Mouse (Mus musculus) heart, embryonic 14.5 days (tissue): Measurements from ENCODE around the gene Il1b. TPM values are rescaled to one million over a fixed set of nuclear protein-coding genes. Genes with fewer than 3 reads are reported as not detected.

Source experiments
- ATAC-seq: fragments of 200-750 bp; cut with Nextera tagmentation; 2 replicates; pipeline ENCODE4 v1.8.0; 2017; ENCODE audit warnings: low read depth, moderate TSS enrichment; ENCODE audit not compliant: insufficient number of reproducible peaks, insufficient read depth, low FRiP score
- H3K27ac ChIP-seq, 2 experiments: fragments of 200-500 bp in 1 of 2; fragments of 300-500 bp in 1 of 2; sonication (generic) in 1 of 2; replicated peaks in 1 of 2; 2 replicates each; pipeline ENCODE4 v1.5.1; 2012 to 2014; ENCODE audit warnings: low read depth in 2 of 2, low read length in 2 of 2, control low read depth in 1 of 2, mild to moderate bottlenecking in 1 of 2, mixed read lengths in 1 of 2; ENCODE audit not compliant: control insufficient read depth in 1 of 2, insufficient read depth in 1 of 2
- H3K27me3 ChIP-seq: fragments of 300-500 bp; sonication (generic); 2 replicates; pipeline ENCODE4 v1.6.1; 2014; ENCODE audit warnings: mild to moderate bottlenecking, low read length, control low read depth; ENCODE audit not compliant: control insufficient read depth, insufficient read depth
- H3K36me3 ChIP-seq: fragments of 300-500 bp; sonication (generic); 2 replicates; pipeline ENCODE4 v1.6.1; 2014; ENCODE audit warnings: mild to moderate bottlenecking, control low read depth, low read length, mixed read lengths; ENCODE audit not compliant: control insufficient read depth, insufficient read depth
- H3K4me1 ChIP-seq, 2 experiments: fragments of 200-500 bp in 1 of 2; fragments of 300-500 bp in 1 of 2; sonication (generic) in 1 of 2; 2 replicates each; pipeline ENCODE4 v1.6.1; 2012 to 2014; ENCODE audit warnings: low read length in 2 of 2, control low read depth in 1 of 2, mixed read lengths in 1 of 2; ENCODE audit not compliant: control insufficient read depth in 2 of 2, insufficient read depth in 2 of 2
- H3K4me2 ChIP-seq: fragments of 300-500 bp; sonication (generic); 2 replicates; pipeline ENCODE4 v1.6.1; 2014; ENCODE audit warnings: mild to moderate bottlenecking, low read length
- H3K4me3 ChIP-seq, 2 experiments: fragments of 200-500 bp in 1 of 2; fragments of 300-500 bp in 1 of 2; sonication (generic) in 1 of 2; 2 replicates each; pipeline ENCODE4 v1.5.1; 2012 to 2014; ENCODE audit warnings: low read length in 2 of 2, mild to moderate bottlenecking in 2 of 2, control low read depth in 1 of 2, low read depth in 1 of 2, moderate library complexity in 1 of 2; ENCODE audit not compliant: control insufficient read depth in 1 of 2, insufficient read depth in 1 of 2
- H3K9ac ChIP-seq: fragments of 300-500 bp; sonication (generic); 2 replicates; pipeline ENCODE4 v1.6.1; 2014; ENCODE audit warnings: mild to moderate bottlenecking, low read length
- H3K9me3 ChIP-seq: fragments of 300-500 bp; sonication (generic); 2 replicates; pipeline ENCODE4 v1.6.1; 2016; ENCODE audit warnings: low read length, control low read depth; ENCODE audit not compliant: control insufficient read depth
- WGBS: fragments of 180-500 bp; shearing (Covaris S2); extraction: QIAGEN DNeasy Blood & Tissue Kit; methylation state at CpG from one replicate; pipeline ENCODE4 v1.1.7; 2014; 5-methylcytosine and 5-hydroxymethylcytosine counted together
- polyA plus RNA-seq: library from polyadenylated mRNA; unstranded; fragments of >200 nt; fragmentation: Nextera tagmentation; extraction: Ambion mirVana; gene quantifications from 2 replicates; pipeline ENCODE4 v1.2.1, GENCODE M21; 2014

The Il1b gene
- polyA plus RNA-seq, 1 experiment from 2014 or later = 0.24 TPM

DNA sequence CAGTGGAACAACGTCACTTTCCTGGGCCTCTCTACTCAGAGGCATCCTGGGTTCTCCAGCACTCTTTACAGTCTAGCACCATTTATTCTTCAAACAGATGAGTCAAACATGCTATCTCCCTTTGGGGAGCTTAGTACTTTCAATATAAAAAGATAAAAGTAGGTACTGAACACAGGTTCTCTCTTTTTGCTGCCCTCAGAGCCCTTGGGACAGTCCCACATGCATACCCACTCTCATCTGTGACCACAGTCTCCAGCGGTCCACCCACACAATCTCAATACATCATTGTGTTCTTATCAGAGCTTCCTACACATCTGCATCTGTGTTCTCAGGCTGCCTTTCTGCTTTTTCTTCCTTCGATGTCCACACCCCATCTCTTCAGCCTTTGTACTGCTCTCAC, 14.4 kb upstream of the Il1b start:
- Histone ChIP-seq H3K9me3 (no peaks in the 10 kb centered on the region), H3K27me3 (no peaks in the 10 kb centered on the region), H3K27ac (no peak overlapping the region), H3K4me3 (no peak overlapping the region), H3K36me3 (no peaks in the 10 kb centered on the region), H3K4me1 (peaks cover 3 to 10% of the 10 kb centered on the region in 2 experiments; a peak in 3 of 4 replicates), H3K9ac (no peak overlapping the region), H3K4me2 (no peak overlapping the region)
- 82% methylated on average over 3 of the region's 3 CpGs for WGBS
- ATAC-seq = no peak

DNA sequence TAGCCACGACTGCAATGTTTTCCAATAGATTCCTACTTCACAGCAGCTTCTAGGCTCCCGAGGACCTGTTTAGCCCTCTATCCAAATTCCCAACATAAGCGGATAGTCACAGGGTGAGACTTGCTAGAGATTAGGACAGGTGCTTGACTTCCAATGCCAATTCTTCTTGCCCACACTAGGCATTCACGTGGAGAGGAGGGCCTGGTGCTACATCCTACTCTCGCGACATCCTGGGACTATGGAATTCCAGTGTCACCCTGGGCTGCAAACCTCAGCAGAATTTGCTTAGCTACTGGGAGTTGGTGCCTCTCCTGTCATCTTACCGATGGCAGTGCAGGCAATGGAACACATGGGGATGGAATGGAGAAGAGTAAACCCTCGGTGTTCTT, 13.3 kb upstream of the Il1b start:
- no peaks in the 10 kb centered on the region for H3K27me3 ChIP-seq
- H3K4me2 ChIP-seq = no peak overlapping the region
- no peak overlapping the region for H3K4me3 ChIP-seq
- ATAC-seq = no peak
- no peaks in the 10 kb centered on the region for H3K36me3 ChIP-seq
- peaks cover 3 to 10% of the 10 kb centered on the region in 2 experiments; a peak in 3 of 4 replicates for H3K4me1 ChIP-seq
- H3K9ac ChIP-seq = no peak overlapping the region
- no peaks in the 10 kb centered on the region for H3K9me3 ChIP-seq
- 72% methylated on average over 8 of the region's 8 CpGs for WGBS
- peak overlapping the region; percentile 15 to 55; a peak in 3 of 4 replicates for H3K27ac ChIP-seq

DNA sequence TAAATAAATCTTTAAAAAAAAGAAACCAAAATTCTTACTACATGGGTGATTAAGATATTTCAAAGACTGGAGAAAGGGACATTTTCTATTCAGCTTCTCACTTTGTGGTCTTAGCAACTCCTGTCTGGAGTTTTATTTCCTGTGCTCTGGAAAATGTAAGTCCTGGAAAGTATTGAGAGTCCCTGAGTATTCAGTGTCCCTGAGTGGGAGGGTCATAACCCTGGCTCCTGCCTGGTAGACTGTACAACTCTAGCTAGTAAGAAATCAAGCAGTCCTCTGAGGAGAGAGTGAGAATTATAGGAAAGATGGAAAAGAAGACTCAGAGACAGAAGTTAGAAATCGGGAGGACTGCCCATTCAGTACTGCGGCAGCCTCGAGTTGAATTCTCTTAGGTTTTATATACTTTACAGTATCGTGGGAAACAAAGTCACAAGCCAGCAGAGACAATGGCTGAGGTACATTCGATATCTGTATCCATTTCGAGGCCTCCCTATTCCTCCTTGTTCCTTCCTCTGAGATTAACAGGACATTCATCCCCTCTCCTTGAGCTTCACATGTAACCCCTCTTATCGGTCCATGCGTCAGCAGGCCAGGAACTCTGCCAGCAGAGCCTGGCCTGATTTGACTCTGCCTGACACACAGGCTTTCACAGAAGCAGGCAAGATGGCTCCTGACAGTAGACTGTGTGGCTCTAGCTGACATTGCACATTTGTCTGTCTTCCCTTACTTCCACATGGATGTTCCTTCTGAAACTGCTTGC, 12.8 kb upstream of the Il1b start:
- 43% methylated on average over 8 of the region's 8 CpGs for WGBS
- no peaks in the 10 kb centered on the region for H3K9me3 ChIP-seq
- no peaks in the 10 kb centered on the region for H3K27me3 ChIP-seq
- H3K4me2 ChIP-seq = no peak overlapping the region
- peaks cover 3 to 10% of the 10 kb centered on the region in 2 experiments; a peak in 3 of 4 replicates for H3K4me1 ChIP-seq
- no peak overlapping the region for H3K9ac ChIP-seq
- H3K4me3 ChIP-seq = no peak overlapping the region
- peak; percentile 89 for ATAC-seq
- no peaks in the 10 kb centered on the region for H3K36me3 ChIP-seq
- H3K27ac ChIP-seq = peak overlapping the region; percentile 15 to 55; a peak in 3 of 4 replicates

DNA sequence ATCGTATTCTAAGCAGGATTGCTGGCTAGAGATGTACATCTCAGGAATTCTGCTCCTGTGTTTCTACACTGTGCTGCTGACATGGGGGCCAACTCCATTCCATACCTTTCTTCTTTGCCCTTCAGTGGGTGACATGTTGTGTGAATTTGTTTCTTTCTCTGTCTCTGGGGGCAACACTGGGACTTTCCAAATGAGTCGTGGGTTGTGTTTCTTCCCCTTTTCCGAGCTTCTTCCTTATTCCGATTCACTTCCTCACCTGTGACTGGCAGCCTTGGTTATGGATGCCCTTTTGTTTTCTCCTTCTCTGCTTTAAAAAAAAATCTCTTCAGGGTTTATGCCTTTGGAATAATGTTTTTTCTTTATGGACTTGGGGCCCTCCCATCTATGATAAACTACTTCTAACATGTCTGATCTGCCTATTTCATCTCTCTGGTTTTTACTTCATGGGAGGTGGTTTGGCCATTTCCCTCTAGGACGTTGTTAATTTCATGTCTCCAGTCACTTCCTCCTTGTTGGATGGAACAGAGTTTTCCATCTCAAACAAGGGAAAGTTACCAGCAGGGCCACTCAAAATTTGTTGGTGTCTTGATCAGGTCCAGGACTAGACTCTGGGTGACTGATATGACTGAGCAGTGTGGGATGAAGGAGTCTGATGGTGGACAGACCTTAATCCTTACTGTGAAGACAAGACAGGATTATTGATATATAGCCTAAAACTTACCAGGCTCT, 10.0 kb upstream of the Il1b start:
- no peaks in the 10 kb centered on the region for H3K9me3 ChIP-seq
- 78% methylated on average over 5 of the region's 5 CpGs for WGBS
- H3K27ac ChIP-seq = no peak overlapping the region
- H3K9ac ChIP-seq = no peak overlapping the region
- no peaks in the 10 kb centered on the region for H3K27me3 ChIP-seq
- H3K36me3 ChIP-seq = no peaks in the 10 kb centered on the region
- H3K4me3 ChIP-seq = no peak overlapping the region
- no peak overlapping the region for H3K4me2 ChIP-seq
- ATAC-seq = no peak
- H3K4me1 ChIP-seq = peaks cover 3 to 10% of the 10 kb centered on the region in 2 experiments; a peak in 3 of 4 replicates

DNA sequence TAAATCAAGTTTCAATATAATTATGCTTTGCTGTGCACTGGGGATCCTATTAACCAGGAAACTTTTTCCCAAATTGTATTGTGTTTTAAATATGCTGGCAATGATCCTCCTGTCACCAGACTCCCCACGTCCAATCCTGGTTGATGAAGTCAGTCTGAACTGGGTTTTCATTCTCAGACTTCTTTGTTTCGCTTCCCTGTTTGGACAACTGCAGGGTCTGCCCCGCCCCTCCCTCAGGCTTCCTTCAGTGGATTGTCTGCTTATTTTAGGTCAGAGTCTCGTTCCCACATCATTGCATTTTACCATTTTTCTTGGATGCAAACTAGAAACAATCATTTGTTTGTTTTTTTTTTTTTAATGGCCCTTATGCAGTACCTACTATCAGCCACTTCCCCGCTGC, 9.3 kb upstream of the Il1b start:
- WGBS = 71% methylated on average over 5 of the region's 5 CpGs
- H3K4me3 ChIP-seq = no peak overlapping the region

DNA sequence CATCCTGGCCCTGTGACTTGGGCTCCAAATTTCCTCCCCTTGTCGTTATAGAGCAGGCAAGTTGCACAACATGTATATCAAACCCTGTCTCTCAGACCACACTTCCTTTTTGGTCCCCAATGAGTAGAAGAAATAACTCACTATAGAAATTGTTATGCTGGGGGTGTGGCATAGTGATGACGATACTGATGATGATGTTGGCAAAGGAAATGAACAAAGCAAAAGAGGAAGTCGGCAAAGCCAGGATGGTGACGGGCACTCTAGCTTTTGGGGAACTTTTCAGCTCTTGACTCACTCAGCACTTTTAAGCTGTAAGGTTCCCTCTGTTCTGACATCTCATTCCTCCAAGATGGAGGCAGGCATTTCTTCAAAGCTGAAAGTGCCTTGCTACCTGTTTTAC, 2.4 kb upstream of the Il1b start:
- ATAC-seq = no peak
- Histone ChIP-seq H3K27me3 (no peaks in the 10 kb centered on the region), H3K4me1 (no peaks in the 10 kb centered on the region), H3K27ac (no peak overlapping the region), H3K36me3 (no peaks in the 10 kb centered on the region), H3K4me2 (no peak overlapping the region), H3K9me3 (no peaks in the 10 kb centered on the region), H3K4me3 (no peak overlapping the region), H3K9ac (no peak overlapping the region)
- 77% methylated on average over 4 of the region's 4 CpGs for WGBS

More for the DNA sequence above, 9.3 kb upstream of the Il1b start:
- Histone ChIP-seq H3K4me2 (no peak overlapping the region), H3K4me1 (peaks cover 3 to 10% of the 10 kb centered on the region in 2 experiments; a peak in 3 of 4 replicates), H3K9ac (no peak overlapping the region), H3K27me3 (no peaks in the 10 kb centered on the region), H3K9me3 (no peaks in the 10 kb centered on the region), H3K36me3 (no peaks in the 10 kb centered on the region), H3K27ac (no peak overlapping the region)
- ATAC-seq = no peak

DNA sequence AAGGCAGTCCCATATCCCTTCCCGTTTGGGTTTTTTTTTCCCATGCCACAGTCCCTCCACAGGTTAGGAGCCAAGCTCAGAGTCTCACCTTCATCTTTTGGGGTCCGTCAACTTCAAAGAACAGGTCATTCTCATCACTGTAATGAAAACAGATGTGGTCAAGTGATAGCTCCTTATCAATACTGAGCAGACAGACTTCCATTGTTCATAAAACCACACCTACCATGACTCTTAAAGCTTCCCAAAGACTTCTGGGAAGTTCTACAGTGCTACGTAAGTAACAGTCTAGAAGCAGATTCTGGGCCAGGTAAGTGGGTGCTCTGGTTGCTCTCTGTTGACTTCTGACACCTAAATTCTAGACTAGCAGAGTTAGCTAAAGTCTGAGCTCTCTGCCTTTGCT, 1.3 kb downstream of the Il1b start:
- H3K27me3 ChIP-seq = no peaks in the 10 kb centered on the region
- 66% methylated on average over 3 of the region's 3 CpGs for WGBS
- ATAC-seq = no peak
- no peaks in the 10 kb centered on the region for H3K9me3 ChIP-seq
- no peak overlapping the region for H3K27ac ChIP-seq
- H3K4me3 ChIP-seq = no peak overlapping the region
- no peaks in the 10 kb centered on the region for H3K4me1 ChIP-seq
- H3K36me3 ChIP-seq = no peaks in the 10 kb centered on the region
- no peak overlapping the region for H3K4me2 ChIP-seq
- no peak overlapping the region for H3K9ac ChIP-seq
